Mouse (Mus musculus): ENCODE results near the gene Zfp326.
"Not testable (repeated sequence)": the region's sequence is repeated elsewhere in the genome, so short reads cannot be mapped to it uniquely, and the experiment has no call there.

The Zfp326 gene

GRCm38 (mm10) chr5:105876068-105876924 lies at the start of gene Zfp326:
Gene Zfp326, plus strand, starts transcription at chr5:105876565.
- DNase-seq = peak; percentile 96

GRCm38 (mm10) chr5:105826916-105827510 lies 49.4 kb upstream of the Zfp326 start:
- DNase-seq = no peak

- no peak for DNase-seq
Measured at GRCm38 (mm10) chr5:105828050-105828449, 48.3 kb upstream of the Zfp326 start.

- DNase-seq = no peak
Measured at GRCm38 (mm10) chr5:105829008-105829586, 47.3 kb upstream of the Zfp326 start.

- DNase-seq = no peak
Measured at GRCm38 (mm10) chr5:105832140-105832539, 44.2 kb upstream of the Zfp326 start.

- no peak for DNase-seq
Measured at GRCm38 (mm10) chr5:105833923-105834322, 42.4 kb upstream of the Zfp326 start.

GRCm38 (mm10) chr5:105836006-105836405 lies 40.4 kb upstream of the Zfp326 start:
- DNase-seq = no peak

GRCm38 (mm10) chr5:105839740-105840310 lies 36.5 kb upstream of the Zfp326 start:
- DNase-seq = no peak

GRCm38 (mm10) chr5:105844044-105844753 lies 32.2 kb upstream of the Zfp326 start:
- no peak for DNase-seq

- no peak for DNase-seq
Measured at GRCm38 (mm10) chr5:105845041-105845440, 31.3 kb upstream of the Zfp326 start.

GRCm38 (mm10) chr5:105847726-105848125 lies 28.6 kb upstream of the Zfp326 start:
- no peak for DNase-seq

GRCm38 (mm10) chr5:105849222-105849621 lies 27.1 kb upstream of the Zfp326 start:
- DNase-seq = no peak

- no peak for DNase-seq
Measured at GRCm38 (mm10) chr5:105849643-105850042, 26.7 kb upstream of the Zfp326 start.

- DNase-seq = no peak
Measured at GRCm38 (mm10) chr5:105853271-105853670, 23.1 kb upstream of the Zfp326 start.

- DNase-seq = no peak
Measured at GRCm38 (mm10) chr5:105857486-105857885, 18.9 kb upstream of the Zfp326 start.

GRCm38 (mm10) chr5:105858754-105859694 lies 17.3 kb upstream of the Zfp326 start:
- DNase-seq = peak; percentile 29

- no peak for DNase-seq
Measured at GRCm38 (mm10) chr5:105859716-105860460, 16.5 kb upstream of the Zfp326 start.

GRCm38 (mm10) chr5:105860461-105860835 lies 15.9 kb upstream of the Zfp326 start:
- DNase-seq = no peak

GRCm38 (mm10) chr5:105861616-105862015 lies 14.7 kb upstream of the Zfp326 start:
- no peak for DNase-seq

- DNase-seq = not testable (repeated sequence)
Measured at GRCm38 (mm10) chr5:105865110-105865628, 11.2 kb upstream of the Zfp326 start.

- no peak for DNase-seq
Measured at GRCm38 (mm10) chr5:105867427-105867826, 8.9 kb upstream of the Zfp326 start.
